Mouse (Mus musculus) thymus, adult 2 months (tissue): ENCODE measurements around the gene Gm47841. TPM values are rescaled to one million over a fixed set of nuclear protein-coding genes. Genes with fewer than 3 reads are reported as not detected.

Experiments used
- DNase-seq: peaks from one replicate; pipeline ENCODE4 v3.0.0; 2021
- H3K27ac ChIP-seq: fragments of 200-500 bp; 2 replicates; pipeline ENCODE4 v1.5.1; 2012; ENCODE audit warnings: low read length, control low read depth; ENCODE audit not compliant: control insufficient read depth, insufficient read depth
- H3K27me3 ChIP-seq: fragments of 200-500 bp; 2 replicates; pipeline ENCODE4 v1.6.1; 2012; ENCODE audit warnings: mild to moderate bottlenecking, low read length, moderate library complexity, mixed read lengths; ENCODE audit not compliant: control insufficient read depth, insufficient read depth
- H3K36me3 ChIP-seq: fragments of 200-500 bp; 2 replicates; pipeline ENCODE4 v1.6.1; 2012; ENCODE audit warnings: mild to moderate bottlenecking, low read length, moderate library complexity; ENCODE audit not compliant: control insufficient read depth, insufficient read depth
- H3K4me1 ChIP-seq: fragments of 200-500 bp; replicated peaks from 2 replicates; pipeline ENCODE4 v1.6.1; 2012; ENCODE audit warnings: low read length; ENCODE audit not compliant: control insufficient read depth, insufficient read depth
- H3K4me3 ChIP-seq: fragments of 200-500 bp; 2 replicates; pipeline ENCODE4 v1.5.1; 2012; ENCODE audit warnings: mild to moderate bottlenecking, low read length, control low read depth, moderate library complexity; ENCODE audit not compliant: control insufficient read depth, insufficient read depth
- CTCF ChIP-seq: fragments of 200-500 bp; IDR thresholded peaks from 2 replicates; pipeline ENCODE4 v1.5.1; 2012; ENCODE audit warnings: mild to moderate bottlenecking, control low read depth, low read length, moderate library complexity, borderline replicate concordance; ENCODE audit not compliant: control insufficient read depth, poor library complexity, insufficient read depth; ENCODE audit errors: extremely low read depth
- POLR2A ChIP-seq: fragments of 200-500 bp; IDR thresholded peaks from 2 replicates; pipeline ENCODE4 v1.6.1; 2012; ENCODE audit warnings: mild to moderate bottlenecking, low read length, control low read depth, moderate library complexity; ENCODE audit not compliant: control insufficient read depth, poor library complexity, insufficient read depth; ENCODE audit errors: extremely low read depth
- WGBS: fragments of 180-500 bp; shearing (Covaris S2); methylation state at CpG from one replicate; pipeline ENCODE4 v1.1.7; 2018; 5-methylcytosine and 5-hydroxymethylcytosine counted together
- polyA plus RNA-seq: library from polyadenylated mRNA; depleted of rRNA; stranded (reverse); fragments of >200 nt; gene quantifications from 2 replicates; pipeline ENCODE4 v1.2.3, GENCODE M21; 2012

The Gm47841 gene
- polyA plus RNA-seq, 1 experiment, result not detected

DNA sequence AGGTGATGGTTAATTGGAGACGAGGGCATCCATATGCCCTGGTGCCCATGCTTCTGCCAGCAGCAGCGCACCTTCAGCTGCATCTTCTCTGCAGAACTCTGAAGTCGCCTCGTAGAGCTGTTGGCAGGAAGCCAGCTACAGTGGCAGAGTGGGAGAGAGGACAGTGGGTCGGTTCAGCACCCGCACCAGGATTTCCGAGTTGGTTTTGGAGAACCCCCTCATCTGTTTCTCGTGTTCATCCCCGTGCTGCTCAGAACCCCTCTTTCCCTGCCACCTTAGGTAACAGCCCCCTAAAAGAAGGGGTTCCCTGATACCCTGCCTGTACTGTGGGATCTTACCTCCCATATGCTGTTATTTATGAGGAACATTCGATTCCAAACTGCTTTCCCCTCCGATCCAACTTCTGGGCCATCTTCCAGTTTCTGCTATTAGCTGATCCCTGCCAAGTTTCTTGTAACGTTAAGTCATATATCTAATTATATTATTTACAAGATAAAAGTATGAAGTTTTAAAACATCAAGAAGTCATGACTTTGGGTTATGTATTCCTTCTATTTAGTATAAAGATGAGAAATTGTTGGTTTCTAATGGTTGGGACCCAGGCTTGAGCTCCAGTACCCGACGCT lies 38.7 kb downstream of the Gm47841 start:
- TF ChIP-seq POLR2A (no peak), CTCF (no peak)
- no peaks in the 10 kb centered on the region for H3K36me3 ChIP-seq
- whole genome bisulfite sequencing, result 66% methylated on average over 14 of the region's 14 CpGs
- no peak for DNase-seq
- H3K4me1 ChIP-seq, result no peaks in the 10 kb centered on the region
- H3K27ac ChIP-seq, result no peak overlapping the region
- H3K27me3 ChIP-seq, result no peaks in the 10 kb centered on the region
- no peak overlapping the region for H3K4me3 ChIP-seq

DNA sequence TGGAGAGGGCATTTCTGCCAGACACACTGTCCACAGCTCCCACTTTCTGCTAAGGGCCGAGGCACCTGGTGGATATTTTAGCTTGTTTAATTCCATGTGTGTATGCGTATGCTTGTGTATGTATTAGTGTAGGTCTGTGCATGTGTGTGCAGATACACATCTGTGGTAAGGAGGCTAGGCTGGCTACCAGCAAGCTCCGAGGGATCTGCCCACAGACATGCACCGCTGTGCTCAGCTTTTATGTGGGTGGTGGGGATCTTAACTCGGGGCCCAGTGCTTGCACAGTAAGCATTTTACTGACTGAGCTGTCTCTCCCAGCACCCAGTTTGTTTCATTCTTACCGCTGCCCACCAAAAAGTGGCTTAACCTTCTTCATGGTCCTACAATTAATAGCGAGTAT lies 40.0 kb downstream of the Gm47841 start:
- H3K27ac ChIP-seq, result no peak overlapping the region
- no peaks in the 10 kb centered on the region for H3K36me3 ChIP-seq
- no peak overlapping the region for H3K4me3 ChIP-seq
- no peaks in the 10 kb centered on the region for H3K27me3 ChIP-seq
- TF ChIP-seq CTCF (no peak), POLR2A (no peak)
- DNase-seq, result no peak
- no peaks in the 10 kb centered on the region for H3K4me1 ChIP-seq
- 38% methylated on average over 7 of the region's 7 CpGs for WGBS

DNA sequence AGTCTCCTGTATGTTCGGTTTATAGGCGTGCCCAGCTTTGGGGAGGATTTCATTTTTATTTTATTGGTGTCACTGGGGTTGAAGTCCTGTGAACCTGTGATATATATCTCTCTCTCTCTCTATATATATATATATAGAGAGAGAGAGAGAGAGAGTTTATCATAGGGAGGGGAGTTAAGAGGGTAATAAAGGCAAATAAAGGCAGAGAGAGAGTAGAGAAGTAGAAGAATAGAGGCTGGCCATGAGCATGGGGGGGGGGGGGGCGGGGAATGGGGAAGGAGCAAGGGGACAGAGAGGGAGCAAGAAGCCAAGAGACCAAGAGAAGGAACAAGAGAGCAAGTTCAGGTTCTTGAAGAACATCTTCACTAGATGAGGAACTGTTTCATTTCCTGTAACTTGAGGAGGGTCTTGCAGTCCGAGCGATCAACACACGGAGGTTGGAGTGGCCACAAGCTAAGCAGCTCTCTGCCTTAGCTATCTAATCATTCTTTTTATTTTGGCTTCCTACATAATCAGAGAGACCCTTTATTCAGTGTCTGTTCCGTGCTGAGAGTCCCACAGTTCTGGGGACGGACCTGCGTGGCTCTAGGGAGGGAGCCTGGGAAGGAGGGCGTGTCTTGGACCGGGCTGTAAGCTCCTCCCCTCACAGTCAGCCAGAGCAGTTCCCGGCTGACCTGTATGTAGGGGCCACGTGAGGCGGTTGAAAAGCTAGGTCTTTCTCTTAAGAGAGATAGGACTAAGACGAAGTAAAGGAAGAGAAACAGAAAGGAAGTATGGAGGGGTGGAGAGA lies 40.8 kb downstream of the Gm47841 start:
- Histone ChIP-seq H3K4me3 (no peak overlapping the region), H3K36me3 (no peaks in the 10 kb centered on the region), H3K27ac (no peak overlapping the region), H3K27me3 (no peaks in the 10 kb centered on the region), H3K4me1 (no peaks in the 10 kb centered on the region)
- no peak for DNase-seq
- 13% methylated on average over 14 of the region's 15 CpGs for WGBS
- no peak for TF ChIP-seq CTCF
- TF ChIP-seq POLR2A, result no peak

DNA sequence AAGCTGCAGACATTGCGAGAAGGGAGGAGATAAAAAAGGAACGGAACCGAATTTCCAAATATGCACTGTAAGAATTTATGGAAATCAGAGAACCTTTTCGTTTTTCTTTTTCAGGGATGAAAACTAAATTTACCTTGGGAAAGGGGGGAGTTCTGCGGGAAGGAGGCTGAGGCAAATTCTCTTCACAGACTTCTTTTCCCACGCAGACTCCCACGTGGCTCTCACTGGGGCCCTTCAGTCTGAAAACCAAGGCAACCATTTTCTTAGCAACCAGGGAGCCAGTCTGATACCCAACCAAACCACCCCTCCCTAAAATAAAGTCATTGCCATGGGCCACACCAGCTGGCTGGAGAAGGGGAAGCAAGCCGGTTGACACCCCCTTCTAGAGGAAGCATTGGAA lies 41.5 kb downstream of the Gm47841 start:
- Histone ChIP-seq H3K4me1 (no peaks in the 10 kb centered on the region), H3K27me3 (no peaks in the 10 kb centered on the region), H3K36me3 (no peaks in the 10 kb centered on the region), H3K27ac (no peak overlapping the region), H3K4me3 (no peak overlapping the region)
- TF ChIP-seq POLR2A, result no peak
- no peak for TF ChIP-seq CTCF
- DNase-seq, result no peak
- WGBS, result 78% methylated on average over 8 of the region's 8 CpGs

DNA sequence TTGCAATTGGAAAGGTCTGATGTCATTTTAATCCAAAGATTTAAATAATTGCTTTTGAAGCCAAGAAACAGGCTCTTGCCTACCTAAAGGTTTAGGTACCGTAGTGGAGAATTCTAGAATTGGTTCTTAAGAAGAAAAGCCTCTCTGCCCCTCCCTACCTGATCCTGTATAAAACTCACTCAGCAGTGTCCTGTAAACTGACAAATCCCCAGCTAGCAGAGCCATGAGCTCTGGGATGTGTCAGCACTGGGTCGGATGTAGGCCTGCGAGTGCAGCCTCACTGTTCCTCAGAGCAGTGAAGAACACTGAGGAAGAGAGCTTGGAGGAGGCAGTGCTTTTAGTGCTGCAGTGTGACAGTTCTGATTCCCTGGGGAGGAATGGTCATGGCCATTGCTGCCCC lies 42.7 kb downstream of the Gm47841 start:
- DNase-seq, result no peak
- Histone ChIP-seq H3K4me1 (no peaks in the 10 kb centered on the region), H3K27me3 (no peaks in the 10 kb centered on the region), H3K36me3 (no peaks in the 10 kb centered on the region), H3K4me3 (no peak overlapping the region), H3K27ac (no peak overlapping the region)
- TF ChIP-seq POLR2A, result no peak
- TF ChIP-seq CTCF, result no peak
- 94% methylated on average over 3 of the region's 3 CpGs for WGBS

DNA sequence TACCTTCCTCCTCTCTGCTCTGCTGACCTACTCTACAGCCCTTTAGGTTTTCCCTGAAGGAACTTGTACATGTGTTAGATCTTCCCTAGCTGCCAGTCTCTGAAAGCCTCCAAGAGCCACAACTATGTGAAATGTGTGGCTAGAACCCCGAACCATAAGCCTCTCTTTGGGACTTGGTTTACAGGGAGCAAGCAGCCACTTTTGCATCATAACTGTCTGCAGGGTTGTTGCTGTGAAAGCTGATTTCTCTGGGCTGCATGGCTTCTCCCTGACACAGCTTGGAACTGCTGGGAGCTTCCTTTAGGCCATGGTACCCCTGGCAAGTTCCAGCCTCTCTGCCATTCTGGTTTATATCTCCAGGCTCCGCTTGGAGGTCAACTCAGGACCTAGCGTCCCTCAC lies 44.7 kb downstream of the Gm47841 start:
- no peaks in the 10 kb centered on the region for H3K4me1 ChIP-seq
- H3K27me3 ChIP-seq, result no peaks in the 10 kb centered on the region
- no peak overlapping the region for H3K4me3 ChIP-seq
- WGBS, result 92% methylated on average over 3 of the region's 3 CpGs
- TF ChIP-seq POLR2A (no peak), CTCF (no peak)
- H3K36me3 ChIP-seq, result no peaks in the 10 kb centered on the region
- no peak overlapping the region for H3K27ac ChIP-seq
- DNase-seq, result no peak

DNA sequence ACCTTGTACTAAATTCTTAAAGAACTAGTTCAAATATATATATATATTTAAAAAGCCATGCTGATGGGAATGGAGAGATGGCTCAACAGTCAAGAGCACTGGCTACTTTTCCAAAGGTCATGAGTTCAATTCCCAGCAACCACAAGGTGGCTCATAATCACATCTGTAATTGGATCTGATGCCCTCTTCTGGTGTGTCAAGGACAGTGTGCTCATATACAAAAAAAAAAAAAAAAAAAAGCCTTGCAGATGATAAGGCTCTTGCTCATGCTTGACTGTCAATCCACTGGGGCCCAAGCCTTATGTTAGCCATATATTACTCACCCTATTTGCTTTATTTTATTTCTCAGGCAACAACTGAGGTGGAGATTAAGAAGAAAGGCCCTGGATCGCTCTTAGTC lies 45.5 kb downstream of the Gm47841 start:
- DNase-seq, result no peak
- 97% methylated on average over 1 of the region's 1 CpGs for WGBS
- Histone ChIP-seq H3K27ac (no peak overlapping the region), H3K27me3 (no peaks in the 10 kb centered on the region), H3K4me3 (no peak overlapping the region), H3K36me3 (no peaks in the 10 kb centered on the region), H3K4me1 (no peaks in the 10 kb centered on the region)
- TF ChIP-seq CTCF (no peak), POLR2A (no peak)
